Mouse (Mus musculus) left cerebral cortex, postnatal 36 days (tissue): ENCODE data around the gene Elfn1. TPM values are rescaled to one million over a fixed set of nuclear protein-coding genes. Genes with fewer than 3 reads are reported as not detected.
"Not testable (repeated sequence)": the region's sequence is repeated elsewhere in the genome, so short reads cannot be mapped to it uniquely, and the experiment has no call there.

Source experiments
- DNase-seq, 2 experiments: peaks; one replicate each; pipeline ENCODE4 v3.0.0; 2021 to 2022; ENCODE audit warnings: low spot score in 2 of 2, mixed read lengths in 1 of 2
- intact Hi-C: fragments of 180-260 bp; cut with DNase I; formaldehyde crosslinking; loops from one replicate; pipeline ENCODE4 v1.15.1; 2025
- total RNA-seq, 2 experiments: library from RNA; stranded (reverse); gene quantifications; 2 replicates each; pipeline ENCODE4 v1.2.3; 2021

The Elfn1 gene
- total RNA-seq, 2 experiments from 2014 or later: 32.8 to 34.6 TPM

DNA sequence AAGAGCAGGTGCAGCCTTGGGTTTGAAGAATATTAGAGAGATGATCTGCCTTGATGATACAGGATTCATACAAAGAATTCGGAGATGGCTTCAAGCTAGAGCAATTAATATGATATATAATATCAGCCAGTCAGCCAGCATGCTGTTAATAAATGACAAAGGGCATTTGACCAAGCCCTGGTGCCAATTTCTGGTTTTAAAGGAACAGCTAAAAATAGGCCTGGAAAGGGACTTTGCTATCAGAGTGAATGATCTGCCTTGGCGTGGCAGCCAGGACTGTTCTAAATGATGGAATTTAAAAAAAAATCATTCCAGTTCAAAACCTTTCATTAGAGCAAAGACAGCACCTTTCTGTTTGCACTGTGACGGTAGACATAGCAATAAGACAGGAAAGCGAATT, 52.0 kb downstream of the Elfn1 start:
- intact Hi-C loops: no loop called here
- no peak for DNase-seq

DNA sequence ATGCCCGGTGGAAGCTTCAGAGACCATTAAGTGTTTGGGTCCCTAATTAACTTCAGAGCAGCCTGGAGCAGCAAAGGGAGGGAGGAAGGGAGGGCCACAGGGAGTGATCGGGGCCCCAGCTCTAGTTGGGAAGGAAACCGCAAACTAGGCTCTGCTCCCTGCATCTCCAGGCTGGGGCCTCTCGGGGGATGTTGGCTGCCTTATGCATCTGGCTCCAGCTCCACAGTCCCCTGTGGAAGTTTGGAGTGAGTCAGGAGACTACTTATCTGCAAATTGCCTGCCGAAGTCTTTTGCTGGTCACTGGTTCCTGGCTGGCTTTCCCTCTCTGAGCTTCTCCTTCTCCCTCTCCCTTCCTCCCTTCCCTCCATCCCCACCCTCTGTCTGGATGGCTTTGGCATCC, 56.6 kb downstream of the Elfn1 start:
- intact Hi-C loops: no loop called here
- DNase-seq: no peak

DNA sequence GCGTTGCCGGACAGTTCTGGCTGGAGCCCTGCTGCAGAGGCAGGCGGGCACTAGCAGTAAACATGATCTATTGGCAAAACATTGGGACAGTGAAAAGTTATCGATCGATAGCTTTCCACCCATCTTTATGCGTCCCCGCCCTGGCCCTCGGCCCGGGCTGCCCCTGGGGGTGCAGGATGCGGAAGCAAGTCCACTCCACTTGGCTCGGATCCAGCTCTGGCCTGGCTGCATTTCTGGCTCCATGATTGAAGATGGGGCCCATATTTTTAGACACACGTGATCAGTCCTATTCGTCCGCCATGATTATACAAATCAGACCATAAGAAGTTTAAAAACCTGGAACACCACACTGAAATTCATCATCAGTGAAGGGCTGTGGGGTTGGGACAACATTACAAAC, 57.9 kb downstream of the Elfn1 start:
- DNase-seq: no peak
- intact Hi-C loops: no loop called here

DNA sequence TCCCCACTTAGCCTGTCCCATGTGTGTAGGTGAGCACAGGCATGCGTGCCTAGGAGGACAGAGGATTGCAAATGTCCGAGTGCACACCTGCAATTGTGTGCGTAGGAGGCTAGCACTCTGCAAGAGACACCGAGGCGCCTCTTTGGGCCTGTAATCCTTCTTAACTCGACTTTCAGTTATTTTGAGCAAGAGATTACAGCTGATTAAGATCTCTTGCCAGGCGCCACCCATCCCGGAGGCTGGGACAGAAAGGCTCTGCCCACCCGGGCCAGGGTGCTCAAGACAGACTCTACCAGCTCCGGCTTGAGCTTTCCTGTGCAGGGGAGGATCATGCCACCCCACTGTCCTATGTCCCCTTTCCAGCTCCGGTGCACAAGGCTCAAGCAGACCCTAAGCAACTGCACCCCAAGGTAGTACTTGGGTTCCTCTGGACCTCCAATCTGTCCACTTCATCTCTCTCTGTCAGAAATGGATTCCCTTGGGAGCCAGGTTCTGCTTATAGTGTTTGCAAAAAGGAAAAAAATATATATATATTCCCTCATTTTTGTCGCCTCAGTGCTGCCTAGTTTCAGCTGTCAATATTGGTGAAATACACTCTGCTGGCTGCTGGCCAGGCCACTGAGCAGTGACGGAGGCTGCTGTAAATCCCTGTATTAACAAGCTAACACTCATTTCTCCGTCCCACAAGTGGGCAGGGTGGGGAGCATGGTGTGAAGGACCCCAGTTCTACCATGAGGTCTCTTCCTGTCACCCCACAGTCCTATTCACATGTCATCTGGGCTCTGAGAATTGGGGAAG, 61.6 kb downstream of the Elfn1 start:
- intact Hi-C loops: no loop called here
- DNase-seq: no peak

DNA sequence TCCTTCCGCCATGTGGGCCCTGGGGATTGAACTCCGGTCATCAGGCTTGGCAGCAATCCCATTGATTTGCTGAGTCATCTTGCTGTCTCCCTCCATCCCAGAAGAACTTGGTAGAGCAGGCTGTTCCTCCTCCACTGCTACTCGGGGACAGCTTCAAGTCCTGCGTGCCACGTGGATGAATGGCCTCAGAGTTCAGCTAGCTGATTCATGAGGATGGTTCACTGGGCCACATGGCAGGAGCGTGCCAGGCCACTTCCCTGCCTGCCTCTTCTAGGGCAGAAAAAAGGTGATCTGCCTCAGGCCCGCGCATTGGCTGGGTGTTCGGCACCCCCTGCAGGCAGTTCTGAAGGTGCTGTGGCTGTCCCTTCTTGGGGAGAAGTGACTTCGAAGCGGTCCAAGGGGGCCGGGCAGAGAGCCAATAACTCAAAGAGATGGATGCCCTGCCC, 62.5 kb downstream of the Elfn1 start:
- DNase-seq: no peak
- intact Hi-C loops: no loop called here

DNA sequence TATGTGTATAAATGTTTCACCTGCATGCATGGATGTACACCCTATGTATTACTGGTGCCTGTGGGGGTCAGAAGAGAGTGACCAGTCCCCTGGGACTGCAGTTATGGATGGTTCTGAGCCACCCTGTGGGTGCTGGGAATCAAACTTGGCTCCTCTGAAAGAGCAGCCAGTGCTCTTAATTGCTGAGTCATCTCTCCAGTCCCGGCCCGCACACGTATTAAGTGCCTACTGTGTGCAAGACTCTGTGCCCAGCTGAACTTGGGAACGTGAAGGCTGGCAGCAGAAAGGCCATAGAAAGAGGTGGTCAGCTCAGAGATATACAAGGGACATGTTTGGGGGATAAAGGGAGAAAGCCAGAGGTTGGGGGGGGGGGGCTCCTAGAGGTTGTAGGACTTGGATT, 68.8 kb downstream of the Elfn1 start:
- DNase-seq: no peak
- intact Hi-C loops: no loop called here

DNA sequence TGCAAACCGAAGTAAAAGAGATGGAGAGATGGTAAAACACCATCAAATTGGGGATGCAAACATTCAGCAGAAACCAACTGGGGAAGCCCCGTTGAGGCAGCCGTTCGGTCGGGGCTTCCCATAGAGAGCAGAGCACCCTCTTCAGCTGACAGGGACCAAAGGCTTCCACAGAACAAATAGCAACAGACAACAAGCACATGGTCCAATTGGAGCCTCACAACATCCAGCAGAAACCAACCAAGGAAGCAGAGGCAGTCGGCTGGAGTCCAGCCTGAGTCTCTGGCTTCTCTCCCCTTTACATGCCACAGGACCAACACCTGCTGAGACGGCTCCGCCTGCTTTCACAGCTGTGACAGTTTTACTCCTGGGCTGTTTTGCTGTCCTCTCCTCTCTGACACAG, 69.7 kb downstream of the Elfn1 start:
- intact Hi-C loops: no loop called here

DNA sequence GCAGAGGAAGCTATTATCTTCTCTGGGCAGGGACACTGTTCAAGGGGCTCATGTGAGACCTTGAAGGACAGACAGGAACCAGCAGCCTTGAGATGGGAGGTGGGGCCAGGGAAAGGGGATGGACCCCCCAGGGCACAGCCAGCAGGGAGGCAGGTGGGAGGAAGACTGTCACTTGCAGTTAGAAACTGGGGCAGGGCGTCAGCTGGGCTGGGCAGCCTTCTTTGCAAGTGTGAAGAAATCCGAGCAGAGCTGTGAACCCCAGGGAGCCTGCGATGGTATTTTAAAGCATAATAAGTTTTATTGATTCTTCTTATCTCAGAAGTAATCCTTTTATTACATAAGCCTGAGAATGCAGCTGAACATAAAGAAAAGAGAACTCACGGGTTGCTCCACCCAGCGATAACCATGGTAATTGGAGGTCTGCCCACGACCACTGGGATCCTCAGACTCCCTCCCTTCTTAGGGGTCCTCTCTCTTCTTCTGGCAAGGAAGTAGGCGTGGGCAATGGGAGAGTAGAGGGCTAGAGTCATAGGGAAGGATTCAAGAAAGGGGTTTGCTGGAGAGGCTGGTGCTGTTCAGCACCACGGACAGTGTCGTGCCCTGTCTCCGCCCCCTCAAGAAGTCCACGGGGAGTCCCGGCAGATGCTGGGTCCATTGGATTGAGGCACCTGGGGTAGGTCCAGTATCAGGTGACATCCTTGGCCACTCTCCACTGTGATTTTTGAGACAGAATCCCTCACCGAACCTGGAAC, 71.0 kb downstream of the Elfn1 start:
- intact Hi-C loops: no loop called here
- DNase-seq: peak in 1 of 2 experiments; percentile 29

More for the DNA sequence above, 69.7 kb downstream of the Elfn1 start:
- no peak for DNase-seq

DNA sequence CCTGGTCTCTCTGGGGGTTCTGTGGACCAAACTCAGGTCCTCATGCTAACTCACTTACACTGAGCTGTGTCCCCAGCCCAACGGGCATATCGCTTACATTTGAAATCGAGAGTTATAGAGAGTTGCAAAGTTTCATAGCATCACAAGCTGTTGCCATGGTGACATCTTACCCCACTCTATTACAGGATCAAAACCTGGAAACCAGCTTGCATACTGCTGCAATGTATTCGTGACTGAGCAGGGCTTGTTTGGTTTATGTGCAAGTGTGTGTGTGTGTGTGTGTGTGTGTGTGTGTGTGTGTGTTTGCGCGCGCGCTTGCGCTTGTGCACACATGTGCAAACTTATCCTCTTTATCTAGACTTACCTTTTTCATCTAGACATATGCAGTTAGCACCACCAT, 71.6 kb downstream of the Elfn1 start:
- intact Hi-C loops: no loop called here
- peak; percentile 19 to 29 for DNase-seq

DNA sequence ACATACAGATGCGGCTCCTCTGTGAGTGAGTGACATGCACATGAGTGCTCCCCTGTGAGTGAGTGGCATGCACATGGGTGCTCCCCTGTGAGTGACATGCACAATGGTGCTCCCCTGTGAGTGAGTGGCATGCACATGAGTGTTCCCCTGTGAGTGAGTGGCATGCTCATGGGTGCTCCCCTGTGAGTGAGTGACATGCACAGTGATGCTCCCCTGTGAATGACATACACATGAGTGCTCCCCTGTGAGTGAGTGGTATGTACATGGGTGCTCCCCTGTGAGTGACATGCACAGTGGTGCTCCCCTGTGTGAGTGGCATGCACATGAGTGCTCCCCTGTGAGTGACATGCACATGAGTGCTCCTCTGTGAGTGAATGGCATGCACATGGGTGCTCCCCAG, 74.2 kb downstream of the Elfn1 start:
- intact Hi-C loops: no loop called here

DNA sequence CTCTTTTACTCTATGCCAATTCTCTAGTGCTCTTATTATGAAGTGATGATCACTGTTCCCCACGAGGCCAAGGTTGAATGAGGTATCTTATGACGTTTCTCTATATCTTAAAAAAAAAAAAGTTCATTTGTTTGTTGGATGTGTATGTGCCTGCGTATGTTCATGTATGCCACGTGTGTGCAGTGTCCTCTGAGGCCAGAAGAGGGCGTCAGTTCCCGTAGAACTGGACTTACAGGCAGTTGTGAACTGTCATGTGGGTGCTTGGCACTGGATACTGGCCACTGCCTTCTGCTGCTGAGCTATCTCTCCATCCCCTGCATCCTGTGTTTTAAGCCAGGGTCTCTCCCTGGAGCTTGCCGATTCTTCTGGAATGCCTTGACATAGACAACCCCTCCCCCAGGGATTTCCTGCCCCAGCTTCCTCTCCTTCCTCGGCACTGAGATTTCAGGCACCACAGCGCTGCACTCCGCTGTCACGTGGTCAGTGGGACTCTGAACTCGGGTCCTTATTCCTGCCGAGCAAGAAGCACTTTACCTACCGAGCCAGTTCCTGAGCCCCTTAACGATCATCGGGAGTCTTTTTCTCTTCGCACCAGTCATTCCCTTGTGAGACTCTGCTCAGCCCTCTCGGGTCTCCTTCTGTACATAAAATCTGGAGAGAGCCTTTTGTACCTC, 77.5 kb downstream of the Elfn1 start:
- intact Hi-C loops: no loop called here
- no peak for DNase-seq

More for the DNA sequence above, 74.2 kb downstream of the Elfn1 start:
- DNase-seq: no peak

DNA sequence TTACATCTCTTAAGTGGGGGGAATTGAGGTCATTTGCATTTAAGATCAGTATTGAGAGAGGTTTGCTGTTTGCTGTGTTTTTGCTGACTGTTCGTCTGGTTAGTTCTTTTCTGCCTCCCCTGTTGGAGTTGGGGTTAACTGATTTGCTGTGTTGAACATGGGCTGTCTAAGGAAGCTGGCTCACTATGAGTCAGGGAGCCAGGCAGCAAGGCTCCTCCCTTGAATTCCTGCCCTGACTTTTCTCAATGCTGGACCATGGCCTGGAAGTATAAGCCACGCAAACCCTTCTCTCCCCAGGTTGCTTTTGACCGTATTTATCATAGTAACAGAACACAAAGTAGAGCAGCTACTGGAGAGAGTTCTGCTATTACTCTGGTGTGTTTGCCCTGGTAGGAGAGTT, 83.8 kb downstream of the Elfn1 start:
- no peak for DNase-seq
- intact Hi-C loops: no loop called here

DNA sequence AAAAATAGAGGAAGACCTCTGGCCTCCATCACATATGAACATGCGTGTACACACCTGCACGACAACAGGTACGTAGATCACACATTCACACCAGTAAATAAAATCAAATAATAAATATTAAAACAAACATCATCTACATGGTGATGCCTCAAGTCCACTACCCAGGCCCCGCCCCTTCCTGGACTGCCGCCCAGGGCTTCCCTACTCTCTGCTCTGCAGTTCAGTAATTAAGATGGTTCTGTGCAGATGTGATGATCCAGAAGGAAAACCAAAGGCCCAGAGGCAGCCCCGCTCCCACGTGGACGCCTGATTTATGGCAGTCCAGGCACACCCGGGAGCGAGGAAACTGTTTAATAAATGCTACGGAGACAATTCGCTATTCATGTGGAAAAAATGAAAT, 90.6 kb downstream of the Elfn1 start:
- DNase-seq: not testable (repeated sequence)

DNA sequence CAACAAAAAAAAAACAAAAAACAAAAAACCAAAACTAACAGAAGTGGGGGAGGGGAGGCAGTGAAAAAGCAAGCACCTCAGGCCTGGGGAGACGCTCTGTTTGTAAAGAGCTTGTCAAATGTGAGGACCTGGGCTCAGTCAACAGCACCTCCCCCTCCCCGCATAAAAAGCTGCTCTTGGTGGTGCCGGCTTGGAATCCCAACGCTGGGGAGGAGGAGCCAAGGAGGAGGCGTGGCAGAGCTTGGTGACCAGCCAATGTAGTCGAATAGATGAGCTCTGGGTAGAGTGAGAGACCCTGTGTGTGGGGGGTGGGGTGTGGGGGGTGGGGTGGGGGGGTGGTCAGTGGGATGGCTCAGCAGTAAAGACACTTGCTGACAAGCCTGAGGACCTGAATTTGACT, 91.2 kb downstream of the Elfn1 start:
- intact Hi-C loops: no loop called here
- no peak for DNase-seq

More for the DNA sequence above, 90.6 kb downstream of the Elfn1 start:
- intact Hi-C loops: not testable (repeated sequence)

DNA sequence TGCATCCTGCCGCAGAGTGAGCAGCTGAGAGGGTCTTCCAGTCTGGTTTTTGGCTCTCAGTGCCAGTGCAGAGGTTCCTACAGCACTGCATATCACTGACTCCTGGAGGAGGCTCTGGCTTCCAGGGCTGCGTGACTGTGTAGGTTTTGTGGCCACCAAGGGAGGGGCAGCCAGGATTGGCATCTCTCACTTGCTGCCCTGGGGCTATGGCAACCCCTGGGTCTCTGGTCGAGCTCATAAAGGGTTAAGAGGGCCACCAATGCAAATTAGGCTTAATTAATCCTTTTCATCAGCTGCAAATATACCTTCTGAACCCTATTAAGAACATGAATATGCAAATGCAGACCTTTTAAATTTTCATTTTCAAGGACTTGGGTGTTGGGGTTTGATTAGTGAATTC, 94.8 kb downstream of the Elfn1 start:
- DNase-seq: no peak
- intact Hi-C loops: no loop called here

DNA sequence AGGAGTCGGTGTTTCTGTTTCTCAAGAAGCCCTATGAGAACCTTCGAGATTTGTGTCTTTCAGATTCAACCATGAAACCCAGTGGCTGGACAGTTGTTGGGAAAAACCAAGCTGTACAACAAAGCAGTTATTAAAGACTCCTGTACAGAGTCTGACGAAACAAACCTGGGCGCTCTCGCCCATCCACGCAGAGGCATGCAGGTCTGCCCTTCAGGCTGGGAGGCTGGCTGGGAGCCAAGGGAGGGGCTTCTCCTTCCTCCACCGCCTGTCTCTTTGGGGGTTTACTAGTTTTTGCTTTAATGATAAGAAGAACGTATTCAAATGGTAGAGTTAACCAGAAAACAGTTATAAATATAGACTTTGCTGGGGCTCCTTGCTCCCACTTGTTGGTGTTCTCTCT, 99.1 kb downstream of the Elfn1 start:
- intact Hi-C loops: no loop called here
- no peak for DNase-seq

DNA sequence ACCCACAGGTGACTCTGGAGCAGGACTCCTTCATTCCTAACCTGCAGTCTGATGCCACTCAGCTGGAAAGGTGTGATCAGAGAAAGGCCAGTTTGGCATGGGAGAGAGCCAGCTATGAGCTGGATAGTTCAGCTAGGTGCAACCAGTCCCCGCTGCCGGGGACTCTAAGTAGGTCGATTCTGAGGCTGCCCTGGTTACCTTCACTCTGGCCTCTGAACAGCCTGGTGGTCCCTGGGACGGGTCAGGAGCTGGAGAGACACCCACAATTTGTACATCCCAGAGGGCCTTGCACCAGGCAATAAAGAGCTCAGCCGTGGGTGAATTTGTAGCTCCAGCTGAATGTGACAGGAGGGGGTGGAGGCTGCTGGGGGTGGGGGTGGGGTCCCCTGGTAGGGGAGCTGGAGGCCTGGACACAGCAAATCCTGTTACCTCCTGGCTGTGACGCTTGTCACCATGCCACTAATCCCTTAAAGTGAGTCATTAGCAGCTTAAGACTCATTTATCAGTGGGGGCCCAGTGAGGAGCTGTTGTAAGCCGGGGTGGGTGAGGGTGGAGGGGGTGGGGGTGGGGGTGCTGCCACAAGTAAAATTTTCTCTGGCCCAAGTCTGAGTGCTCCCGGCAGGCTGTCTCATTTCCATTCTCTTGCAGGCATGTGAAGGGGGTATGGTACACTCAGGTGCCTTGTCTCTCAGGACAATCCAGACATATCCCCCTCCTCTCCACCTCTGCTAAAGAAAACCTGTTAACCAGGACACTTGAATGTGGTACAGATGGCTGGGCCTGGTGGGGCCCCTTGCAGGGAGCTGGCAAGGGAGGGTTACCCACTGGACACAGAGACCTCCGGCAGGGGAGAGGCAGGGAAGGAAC, 100.1 kb downstream of the Elfn1 start:
- intact Hi-C loops: no loop called here
- DNase-seq: no peak

DNA sequence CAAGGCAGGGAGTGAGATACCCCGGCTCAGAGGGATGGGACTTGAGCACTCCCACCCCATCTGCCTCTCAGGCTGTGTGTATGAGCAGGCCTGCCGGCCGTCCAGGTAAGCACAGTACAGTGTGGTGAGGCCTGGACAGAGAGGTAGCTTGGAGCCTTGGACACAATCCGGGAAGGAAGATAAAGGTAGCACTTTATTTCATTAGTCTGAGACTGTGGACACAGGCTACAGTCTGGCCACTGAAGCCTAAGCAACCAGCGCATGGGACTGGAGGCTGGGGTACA, 100.7 kb downstream of the Elfn1 start:
- intact Hi-C loops: no loop called here
- no peak for DNase-seq

DNA sequence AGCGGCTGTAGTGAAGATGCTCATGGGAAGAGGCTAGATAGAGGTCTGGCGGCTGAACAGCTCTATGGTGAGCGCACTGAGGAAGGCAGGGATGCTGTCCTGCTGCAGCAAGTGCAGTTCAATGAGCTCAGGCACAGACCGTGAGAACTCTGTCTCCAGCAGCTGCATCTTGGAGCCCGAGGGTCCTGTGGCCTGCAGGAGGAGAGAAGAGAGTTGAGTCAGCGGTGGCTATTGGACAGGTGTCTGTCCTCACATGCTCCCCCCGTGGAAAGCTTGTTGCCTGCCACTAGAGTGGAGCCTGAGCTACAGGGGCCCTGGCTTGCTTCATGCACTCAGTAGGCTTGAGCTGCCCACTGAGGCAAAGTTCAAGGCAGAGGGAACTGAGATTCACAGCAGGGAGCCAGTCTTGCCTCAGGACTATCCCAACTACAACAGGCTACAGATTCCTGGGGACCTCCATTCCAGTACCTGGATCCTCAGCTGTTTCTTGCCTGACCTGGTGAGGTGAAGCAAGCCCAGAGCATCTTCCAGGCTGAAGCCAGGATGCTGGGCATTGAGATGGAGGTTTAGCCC, 101.4 kb downstream of the Elfn1 start:
- intact Hi-C loops: no loop called here
- DNase-seq: no peak

DNA sequence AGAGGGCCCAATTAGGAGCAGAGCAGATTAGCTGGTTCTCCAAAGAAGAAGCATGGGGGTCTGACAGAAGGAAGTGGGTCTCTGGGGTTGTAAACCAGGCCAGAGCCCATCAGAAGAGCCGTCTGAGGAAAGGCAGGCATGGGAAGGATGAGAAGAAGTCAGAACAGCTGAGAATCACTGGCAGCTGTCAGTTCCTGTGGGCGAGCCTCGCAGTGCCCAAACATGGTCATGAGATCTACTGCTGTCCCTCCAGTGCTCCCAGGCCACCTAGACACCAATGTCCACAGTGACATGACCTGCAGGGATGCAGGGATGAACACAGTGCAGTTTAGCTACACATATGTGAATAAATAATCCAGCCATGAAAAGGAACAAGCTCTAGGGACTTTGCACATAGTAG, 102.7 kb downstream of the Elfn1 start:
- intact Hi-C loops: no loop called here

More for the DNA sequence above, 102.7 kb downstream of the Elfn1 start:
- DNase-seq: no peak
